Mouse (Mus musculus) embryonic facial prominence, embryonic 11.5 days (tissue): ENCODE data around the gene Tmx1. TPM values are rescaled to one million over a fixed set of nuclear protein-coding genes. Genes with fewer than 3 reads are reported as not detected.

Experiments used
- ATAC-seq: fragments of 200-750 bp; cut with Nextera tagmentation; replicated peaks from 2 replicates; pipeline ENCODE4 v1.8.0; 2017; ENCODE audit warnings: low read depth; ENCODE audit not compliant: insufficient number of reproducible peaks, low FRiP score, low TSS enrichment
- DNase-seq: peaks from one replicate; pipeline ENCODE4 v3.0.0-alpha.2; 2015; ENCODE audit warnings: low spot score
- H3K27ac ChIP-seq: fragments of 300-500 bp; sonication (generic); replicated peaks from 2 replicates; pipeline ENCODE4 v1.5.1; 2014; ENCODE audit warnings: mild to moderate bottlenecking, low read depth, low read length, control low read depth
- H3K27me3 ChIP-seq: fragments of 300-500 bp; sonication (generic); 2 replicates; pipeline ENCODE4 v1.6.1; 2014; ENCODE audit warnings: mild to moderate bottlenecking, low read length, moderate library complexity, mixed read lengths; ENCODE audit not compliant: control insufficient read depth, insufficient read depth
- H3K36me3 ChIP-seq: fragments of 300-500 bp; sonication (generic); replicated peaks from 2 replicates; pipeline ENCODE4 v1.6.1; 2014; ENCODE audit warnings: low read depth, mild to moderate bottlenecking, low read length, moderate library complexity, mixed read lengths; ENCODE audit not compliant: control insufficient read depth, insufficient read depth
- H3K4me1 ChIP-seq: fragments of 300-500 bp; sonication (generic); 2 replicates; pipeline ENCODE4 v1.6.1; 2014; ENCODE audit warnings: low read length, mixed read lengths; ENCODE audit not compliant: control insufficient read depth, insufficient read depth
- H3K4me2 ChIP-seq: fragments of 300-500 bp; sonication (generic); 2 replicates; pipeline ENCODE4 v1.6.1; 2014; ENCODE audit warnings: low read depth, mild to moderate bottlenecking, control low read depth, low read length, moderate library complexity
- H3K4me3 ChIP-seq: fragments of 300-500 bp; sonication (generic); 2 replicates; pipeline ENCODE4 v1.5.1; 2014; ENCODE audit warnings: low read depth, low read length, control low read depth
- H3K9ac ChIP-seq: fragments of 300-500 bp; sonication (generic); replicated peaks from 2 replicates; pipeline ENCODE4 v1.6.1; 2014; ENCODE audit warnings: mild to moderate bottlenecking, control low read depth, low read length
- H3K9me3 ChIP-seq: fragments of 300-500 bp; sonication (generic); replicated peaks from 2 replicates; pipeline ENCODE4 v1.6.1; 2016; ENCODE audit warnings: mild to moderate bottlenecking, low read length, inconsistent platforms, mixed read lengths; ENCODE audit not compliant: control insufficient read depth
- WGBS: fragments of 180-500 bp; shearing (Covaris S2); extraction: QIAGEN DNeasy Blood & Tissue Kit; methylation state at CpG from one replicate; pipeline ENCODE4 v1.1.7; 2014; 5-methylcytosine and 5-hydroxymethylcytosine counted together
- polyA plus RNA-seq: library from polyadenylated mRNA; unstranded; fragments of >200 nt; fragmentation: Nextera tagmentation; extraction: Ambion mirVana; gene quantifications from 2 replicates; pipeline ENCODE4 v1.2.1, GENCODE M21; 2014

The Tmx1 gene
- polyA plus RNA-seq, 1 experiment from 2014 or later = 117 TPM

GRCm38 (mm10) chr12:70464016-70464415 is 11.1 kb downstream of the Tmx1 start:
- DNase-seq = no peak
- Histone ChIP-seq H3K4me1 (no peaks in the 10 kb centered on the region), H3K27ac (no peak overlapping the region), H3K9ac (no peak overlapping the region), H3K27me3 (no peaks in the 10 kb centered on the region), H3K4me3 (no peak overlapping the region), H3K9me3 (no peaks in the 10 kb centered on the region), H3K4me2 (no peak overlapping the region), H3K36me3 (peaks cover 10% of the 10 kb centered on the region)
- WGBS = 90% methylated on average over 4 of the region's 4 CpGs
- no peak for ATAC-seq

GRCm38 (mm10) chr12:70475336-70475735 is 22.4 kb downstream of the Tmx1 start:
- Histone ChIP-seq H3K4me1 (no peaks in the 10 kb centered on the region), H3K27ac (no peak overlapping the region), H3K9me3 (no peaks in the 10 kb centered on the region), H3K36me3 (no peaks in the 10 kb centered on the region), H3K9ac (no peak overlapping the region), H3K4me3 (no peak overlapping the region), H3K27me3 (no peaks in the 10 kb centered on the region), H3K4me2 (no peak overlapping the region)
- ATAC-seq (no peak), DNase-seq (no peak)
- WGBS = 79% methylated on average over 3 of the region's 3 CpGs

- ATAC-seq = no peak
- no peak overlapping the region for H3K4me3 ChIP-seq
- no peaks in the 10 kb centered on the region for H3K27me3 ChIP-seq
- DNase-seq = no peak
- no peaks in the 10 kb centered on the region for H3K9me3 ChIP-seq
- no peak overlapping the region for H3K9ac ChIP-seq
- 77% methylated on average over 16 of the region's 16 CpGs for WGBS
- no peaks in the 10 kb centered on the region for H3K4me1 ChIP-seq
- H3K4me2 ChIP-seq = no peak overlapping the region
- H3K36me3 ChIP-seq = no peaks in the 10 kb centered on the region
- H3K27ac ChIP-seq = no peak overlapping the region
These were observed 24.1 kb downstream of the Tmx1 start for GRCm38 (mm10) chr12:70476884-70477576.

- ATAC-seq (no peak), DNase-seq (peak; percentile 45)
- Histone ChIP-seq H3K9me3 (no peaks in the 10 kb centered on the region), H3K4me3 (no peak overlapping the region), H3K27ac (no peak overlapping the region), H3K36me3 (no peaks in the 10 kb centered on the region), H3K4me1 (no peaks in the 10 kb centered on the region), H3K4me2 (no peak overlapping the region), H3K9ac (no peak overlapping the region), H3K27me3 (no peaks in the 10 kb centered on the region)
- WGBS = 76% methylated on average over 16 of the region's 16 CpGs
These were observed 24.8 kb downstream of the Tmx1 start for GRCm38 (mm10) chr12:70477593-70478287.

GRCm38 (mm10) chr12:70485956-70486355 is 33.1 kb downstream of the Tmx1 start:
- Histone ChIP-seq H3K4me3 (no peak overlapping the region), H3K27ac (no peak overlapping the region), H3K9ac (no peak overlapping the region), H3K4me2 (no peak overlapping the region), H3K36me3 (no peaks in the 10 kb centered on the region), H3K4me1 (no peaks in the 10 kb centered on the region), H3K9me3 (no peaks in the 10 kb centered on the region), H3K27me3 (no peaks in the 10 kb centered on the region)
- WGBS = 89% methylated on average over 7 of the region's 7 CpGs
- DNase-seq (no peak), ATAC-seq (no peak)

- Histone ChIP-seq H3K4me3 (no peak overlapping the region), H3K27me3 (no peaks in the 10 kb centered on the region), H3K4me1 (no peaks in the 10 kb centered on the region), H3K9ac (no peak overlapping the region), H3K36me3 (no peaks in the 10 kb centered on the region), H3K4me2 (no peak overlapping the region), H3K9me3 (no peaks in the 10 kb centered on the region), H3K27ac (no peak overlapping the region)
- WGBS = 76% methylated on average over 6 of the region's 6 CpGs
- ATAC-seq (no peak), DNase-seq (no peak)
These were observed 34.0 kb downstream of the Tmx1 start for GRCm38 (mm10) chr12:70486716-70487480.

GRCm38 (mm10) chr12:70492441-70492840 is 39.5 kb downstream of the Tmx1 start:
- Histone ChIP-seq H3K27ac (no peak overlapping the region), H3K4me3 (no peak overlapping the region), H3K9ac (no peak overlapping the region), H3K4me1 (no peaks in the 10 kb centered on the region), H3K27me3 (no peaks in the 10 kb centered on the region), H3K36me3 (no peaks in the 10 kb centered on the region), H3K4me2 (no peak overlapping the region), H3K9me3 (no peaks in the 10 kb centered on the region)
- no peak for ATAC-seq
- 93% methylated on average over 10 of the region's 10 CpGs for WGBS
- DNase-seq = no peak
